Mouse (Mus musculus) heart, embryonic 15.5 days (tissue): ENCODE results near the gene Olfr1157. TPM values are rescaled to one million over a fixed set of nuclear protein-coding genes. Genes with fewer than 3 reads are reported as not detected.

Source experiments
- ATAC-seq: fragments of 200-750 bp; cut with Nextera tagmentation; replicated peaks from 2 replicates; pipeline ENCODE4 v1.8.0; 2017; ENCODE audit warnings: low read depth, moderate TSS enrichment; ENCODE audit not compliant: insufficient number of reproducible peaks, insufficient read depth, low FRiP score
- H3K27ac ChIP-seq: fragments of 300-500 bp; sonication (generic); 2 replicates; pipeline ENCODE4 v1.5.1; 2015; ENCODE audit warnings: mild to moderate bottlenecking, inconsistent platforms
- H3K27me3 ChIP-seq: fragments of 300-500 bp; sonication (generic); 2 replicates; pipeline ENCODE4 v1.6.1; 2015; ENCODE audit warnings: inconsistent platforms
- H3K36me3 ChIP-seq: fragments of 300-500 bp; sonication (generic); 2 replicates; pipeline ENCODE4 v1.6.1; 2015; ENCODE audit warnings: mild to moderate bottlenecking, inconsistent platforms
- H3K4me1 ChIP-seq: fragments of 300-500 bp; sonication (generic); replicated peaks from 2 replicates; pipeline ENCODE4 v1.6.1; 2015; ENCODE audit warnings: inconsistent platforms
- H3K4me2 ChIP-seq: fragments of 300-500 bp; sonication (generic); 2 replicates; pipeline ENCODE4 v1.6.1; 2015; ENCODE audit warnings: inconsistent platforms, mild to moderate bottlenecking, moderate library complexity
- H3K4me3 ChIP-seq: fragments of 300-500 bp; sonication (generic); 2 replicates; pipeline ENCODE4 v1.5.1; 2015; ENCODE audit warnings: mild to moderate bottlenecking, inconsistent platforms
- H3K9ac ChIP-seq: fragments of 300-500 bp; sonication (generic); 2 replicates; pipeline ENCODE4 v1.6.1; 2015; ENCODE audit warnings: mild to moderate bottlenecking, inconsistent platforms
- H3K9me3 ChIP-seq: fragments of 300-500 bp; sonication (generic); replicated peaks from 2 replicates; pipeline ENCODE4 v1.6.1; 2016; ENCODE audit warnings: inconsistent platforms
- WGBS: fragments of 180-500 bp; shearing (Covaris S2); methylation state at CpG from one replicate; pipeline ENCODE4 v1.1.7; 2015; ENCODE audit warnings: mixed read lengths; 5-methylcytosine and 5-hydroxymethylcytosine counted together
- polyA plus RNA-seq: library from polyadenylated mRNA; unstranded; fragments of >200 nt; fragmentation: Nextera tagmentation; extraction: Ambion mirVana; gene quantifications from 2 replicates; pipeline ENCODE4 v1.2.1, GENCODE M21; 2015

Olfr1157 gene
- polyA plus RNA-seq, result not detected in 2 replicates

DNA sequence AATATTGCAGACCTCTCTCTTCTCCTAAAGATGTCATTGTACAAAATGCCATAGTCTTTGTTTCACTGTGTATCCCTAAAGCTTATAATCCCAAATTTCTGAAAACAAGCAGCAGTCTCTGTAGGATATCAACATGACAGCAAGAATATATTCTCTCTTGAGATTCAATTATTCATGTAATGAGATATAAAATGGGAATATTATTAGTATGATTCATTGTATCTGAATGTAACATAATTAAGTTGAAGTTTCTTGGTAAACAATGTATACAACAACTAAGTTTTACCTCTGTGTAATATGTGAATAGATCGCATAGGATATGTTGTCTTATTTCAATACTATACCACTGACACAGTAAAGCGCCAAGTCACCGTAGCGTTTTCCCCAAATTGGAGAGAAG, at the start of gene Olfr1157:
TSS of gene Olfr1157 (minus strand) at position 101 of the 400 bp plus-strand sequence.
- ATAC-seq, result no peak
- no peak within 1 kb of the TSS for H3K4me2 ChIP-seq

DNA sequence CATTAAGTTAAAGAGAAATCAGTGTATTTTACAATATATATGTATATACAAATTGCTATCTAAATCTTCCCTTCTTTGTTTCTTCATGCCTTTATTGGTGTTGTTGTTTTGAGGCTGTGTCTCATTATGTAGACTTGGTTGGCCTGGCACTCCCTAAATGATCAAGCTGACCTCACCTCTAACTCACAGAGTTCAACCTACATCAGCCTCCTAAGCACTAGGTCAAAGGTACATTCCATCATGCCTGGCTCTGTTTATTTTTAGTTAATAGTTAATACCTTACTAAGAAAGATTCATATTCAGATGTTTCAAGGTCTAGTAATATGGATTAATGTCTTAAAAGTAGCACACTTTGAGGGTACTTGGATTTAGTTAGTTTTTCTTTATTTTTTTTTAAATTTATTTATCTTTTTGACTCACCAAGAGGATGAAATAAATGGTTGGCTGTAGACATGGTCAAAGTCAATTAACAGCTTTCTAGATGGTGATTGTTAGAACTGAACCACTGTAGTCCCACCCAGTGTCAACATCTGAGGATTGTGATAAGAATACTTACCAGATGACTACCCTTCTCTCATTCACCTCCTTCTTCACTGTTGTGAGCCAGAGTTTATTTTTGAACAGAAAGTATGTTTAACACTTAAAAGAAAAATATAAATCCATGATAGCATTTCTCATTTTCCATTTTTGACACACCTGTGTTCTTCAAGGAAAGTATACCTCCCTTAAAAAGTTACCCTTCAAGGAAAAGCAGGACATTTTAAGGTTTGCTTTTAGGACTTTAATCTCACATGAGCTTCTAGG, 39.6 kb upstream of the Olfr1157 start, which contains the start of gene Olfr1160:
TSS of gene Olfr1160 (minus strand) at position 754 of the 804 bp plus-strand sequence.
- Histone ChIP-seq H3K9ac (no peak within 1 kb of the TSS), H3K27ac (no peak within 1 kb of the TSS), H3K9me3 (no peaks in the 10 kb centered on the region), H3K27me3 (no peaks in the 10 kb centered on the region), H3K4me3 (no peak within 1 kb of the TSS), H3K4me2 (no peak within 1 kb of the TSS), H3K4me1 (no peaks in the 10 kb centered on the region), H3K36me3 (no peaks in the 10 kb centered on the region)
- ATAC-seq, result no peak

More for the DNA sequence above, at the start of gene Olfr1157:
- Histone ChIP-seq H3K4me1 (no peaks in the 10 kb centered on the region), H3K27ac (no peak within 1 kb of the TSS), H3K9ac (no peak within 1 kb of the TSS), H3K27me3 (no peaks in the 10 kb centered on the region), H3K4me3 (no peak within 1 kb of the TSS), H3K36me3 (no peaks in the 10 kb centered on the region), H3K9me3 (no peaks in the 10 kb centered on the region)
- WGBS, result 82% methylated on average over 4 of the region's 4 CpGs

GRCm38 (mm10) chr2:87989813-87990212, 21.7 kb upstream of the Olfr1157 start, which contains the start of gene Olfr1158:
Gene Olfr1158 (plus strand): TSS chr2:87990113.
- Histone ChIP-seq H3K4me1 (no peaks in the 10 kb centered on the region), H3K27ac (no peak within 1 kb of the TSS), H3K9me3 (no peaks in the 10 kb centered on the region), H3K27me3 (no peaks in the 10 kb centered on the region), H3K9ac (no peak within 1 kb of the TSS), H3K36me3 (no peaks in the 10 kb centered on the region), H3K4me3 (no peak within 1 kb of the TSS), H3K4me2 (no peak within 1 kb of the TSS)
- ATAC-seq, result no peak

- WGBS, result 63% methylated on average over 3 of the region's 3 CpGs
- no peaks in the 10 kb centered on the region for H3K36me3 ChIP-seq
- H3K9ac ChIP-seq, result no peak within 1 kb of the TSS
- no peaks in the 10 kb centered on the region for H3K4me1 ChIP-seq
- no peaks in the 10 kb centered on the region; the same call in 1 of the 2 replicates for H3K9me3 ChIP-seq
- H3K4me3 ChIP-seq, result no peak within 1 kb of the TSS
- no peak within 1 kb of the TSS for H3K27ac ChIP-seq
- H3K27me3 ChIP-seq, result no peaks in the 10 kb centered on the region
- H3K4me2 ChIP-seq, result no peak within 1 kb of the TSS
- ATAC-seq, result no peak
These were observed 6.5 kb upstream of the Olfr1157 start, which contains the start of gene Olfr74 for GRCm38 (mm10) chr2:87974563-87974962. Gene Olfr74 (minus strand): TSS chr2:87974663.

- Histone ChIP-seq H3K4me1 (no peaks in the 10 kb centered on the region), H3K27me3 (no peaks in the 10 kb centered on the region), H3K27ac (no peak within 1 kb of the TSS), H3K9me3 (no peaks in the 10 kb centered on the region), H3K4me3 (no peak within 1 kb of the TSS), H3K36me3 (no peaks in the 10 kb centered on the region), H3K9ac (no peak within 1 kb of the TSS), H3K4me2 (no peak within 1 kb of the TSS)
- ATAC-seq, result no peak
These were observed 15.1 kb downstream of the Olfr1157 start, which contains the start of gene Olfr1156 for GRCm38 (mm10) chr2:87953000-87953399. Gene Olfr1156 (minus strand): TSS chr2:87953100.

- H3K4me1 ChIP-seq, result no peaks in the 10 kb centered on the region
- ATAC-seq, result no peak
- H3K4me3 ChIP-seq, result no peak within 1 kb of the TSS
- no peak within 1 kb of the TSS for H3K27ac ChIP-seq
- 81% methylated on average over 1 of the region's 1 CpGs for WGBS
- no peak within 1 kb of the TSS for H3K9ac ChIP-seq
- no peaks in the 10 kb centered on the region for H3K9me3 ChIP-seq
- no peaks in the 10 kb centered on the region for H3K36me3 ChIP-seq
- no peaks in the 10 kb centered on the region for H3K27me3 ChIP-seq
- no peak within 1 kb of the TSS for H3K4me2 ChIP-seq
These were observed 23.1 kb downstream of the Olfr1157 start, which contains the start of gene Olfr1155 for GRCm38 (mm10) chr2:87945037-87945436. Gene Olfr1155 (minus strand): TSS chr2:87945137.

Other genes with a start within 250 kb of the Olfr1157 start
- not detected in 2 replicates for gene Olfr1138, start 228.3 kb downstream of the Olfr1157 start, polyA plus RNA-seq
- not detected in 2 replicates for gene Olfr1140, start 224.5 kb downstream of the Olfr1157 start, polyA plus RNA-seq
- gene Olfr1141, start 214.3 kb downstream of the Olfr1157 start, polyA plus RNA-seq, result not detected in 2 replicates
- not detected in 2 replicates for gene Olfr152, start 188.8 kb downstream of the Olfr1157 start, polyA plus RNA-seq
- gene Olfr1143, start 167.7 kb downstream of the Olfr1157 start, polyA plus RNA-seq, result not detected in 2 replicates
- gene Olfr1145, start 158.5 kb downstream of the Olfr1157 start, polyA plus RNA-seq, result not detected in 2 replicates
- not detected in 2 replicates for gene Olfr1148, start 137.8 kb downstream of the Olfr1157 start, polyA plus RNA-seq
- gene Olfr1150-ps1, start 124.3 kb downstream of the Olfr1157 start, polyA plus RNA-seq, result not detected in 2 replicates
- gene Olfr1151, start 112.4 kb downstream of the Olfr1157 start, polyA plus RNA-seq, result not detected in 2 replicates
- gene Olfr1152, start 101.8 kb downstream of the Olfr1157 start, polyA plus RNA-seq, result not detected in 2 replicates
- gene Olfr1153, start 73.3 kb downstream of the Olfr1157 start, polyA plus RNA-seq, result not detected in 2 replicates
- gene Olfr1154, start 63.1 kb downstream of the Olfr1157 start, polyA plus RNA-seq, result not detected in 2 replicates
- not detected in 2 replicates for gene Olfr1155, start 23.2 kb downstream of the Olfr1157 start, polyA plus RNA-seq
- not detected in 2 replicates for gene Olfr1156, start 15.2 kb downstream of the Olfr1157 start, polyA plus RNA-seq
- gene Olfr74, start 6.4 kb upstream of the Olfr1157 start, polyA plus RNA-seq, result not detected in 2 replicates
- not detected in 2 replicates for gene Olfr1158, start 21.8 kb upstream of the Olfr1157 start, polyA plus RNA-seq
- gene Olfr1160, start 40.0 kb upstream of the Olfr1157 start, polyA plus RNA-seq, result not detected in 2 replicates
- gene Olfr1161, start 54.5 kb upstream of the Olfr1157 start, polyA plus RNA-seq, result not detected in 2 replicates
- not detected in 2 replicates for gene Olfr73, start 69.4 kb upstream of the Olfr1157 start, polyA plus RNA-seq
- gene Olfr1162, start 82.8 kb upstream of the Olfr1157 start, polyA plus RNA-seq, result not detected in 2 replicates
- gene Olfr1163, start 103.5 kb upstream of the Olfr1157 start, polyA plus RNA-seq, result not detected in 2 replicates
- gene Olfr1164, start 125.7 kb upstream of the Olfr1157 start, polyA plus RNA-seq, result not detected in 2 replicates
- gene Olfr1166, start 160.0 kb upstream of the Olfr1157 start, polyA plus RNA-seq, result not detected in 2 replicates
- gene Olfr1167, start 186.9 kb upstream of the Olfr1157 start, polyA plus RNA-seq, result not detected in 2 replicates
- gene Olfr1168, start 213.6 kb upstream of the Olfr1157 start, polyA plus RNA-seq, result not detected in 2 replicates